Mouse (Mus musculus) liver, adult 2 months (tissue): Measurements from ENCODE around the gene Rxfp4. TPM values are rescaled to one million over a fixed set of nuclear protein-coding genes. Genes with fewer than 3 reads are reported as not detected.

Experiments
- DNase-seq: peaks from one replicate; pipeline ENCODE4 v3.0.0-alpha.2; 2011; ENCODE audit warnings: low read depth, low spot score; ENCODE audit errors: extremely low read depth
- H3K27ac ChIP-seq: fragments of 200-500 bp; replicated peaks from 2 replicates; pipeline ENCODE4 v1.5.1; 2012; ENCODE audit warnings: low read depth, mild to moderate bottlenecking, control low read depth, inconsistent platforms, low read length; ENCODE audit not compliant: insufficient read depth
- H3K27me3 ChIP-seq: fragments of 200-500 bp; 2 replicates; pipeline ENCODE4 v1.6.1; 2012; ENCODE audit warnings: mild to moderate bottlenecking, moderate library complexity, low read length, inconsistent platforms; ENCODE audit not compliant: control insufficient read depth, insufficient read depth
- H3K36me3 ChIP-seq: fragments of 200-500 bp; 2 replicates; pipeline ENCODE4 v1.6.1; 2012; ENCODE audit warnings: low read length, inconsistent platforms; ENCODE audit not compliant: control insufficient read depth, insufficient read depth
- H3K4me1 ChIP-seq: fragments of 200-500 bp; 2 replicates; pipeline ENCODE4 v1.6.1; 2011; ENCODE audit warnings: low read length; ENCODE audit not compliant: control insufficient read depth, insufficient read depth
- H3K4me3 ChIP-seq: fragments of 200-500 bp; 2 replicates; pipeline ENCODE4 v1.5.1; 2011; ENCODE audit warnings: low read depth, mild to moderate bottlenecking, control low read depth, low read length, moderate library complexity; ENCODE audit not compliant: insufficient read depth
- H3K79me2 ChIP-seq: fragments of 200-500 bp; 2 replicates; pipeline ENCODE4 v1.6.1; 2012; ENCODE audit warnings: inconsistent platforms, mild to moderate bottlenecking, low read length, moderate library complexity; ENCODE audit not compliant: control insufficient read depth, insufficient read depth
- H3K9ac ChIP-seq: fragments of 200-500 bp; 2 replicates; pipeline ENCODE4 v1.6.1; 2012; ENCODE audit warnings: low read depth, mild to moderate bottlenecking, control low read depth, inconsistent platforms, low read length
- CTCF ChIP-seq: fragments of 200-500 bp; IDR thresholded peaks from 2 replicates; pipeline ENCODE4 v1.5.1; 2011; ENCODE audit warnings: low read depth, low read length, control low read depth
- POLR2A ChIP-seq: fragments of 200-500 bp; IDR thresholded peaks from 2 replicates; pipeline ENCODE4 v1.6.1; 2011; ENCODE audit warnings: low read length, control low read depth; ENCODE audit not compliant: insufficient read depth; ENCODE audit errors: extremely low read depth
- WGBS: fragments of 180-500 bp; shearing (Covaris S2); methylation state at CpG from one replicate; pipeline ENCODE4 v1.1.7; 2018; 5-methylcytosine and 5-hydroxymethylcytosine counted together
- polyA plus RNA-seq: library from polyadenylated mRNA; depleted of rRNA; stranded (reverse); fragments of >200 nt; gene quantifications from 2 replicates; pipeline ENCODE4 v1.2.3, GENCODE M21; 2012; rRNA removed
- total RNA-seq: library from RNA; depleted of rRNA; stranded (reverse); fragments of >200 nt; gene quantifications from 2 replicates; pipeline ENCODE4 v1.2.3, GENCODE M21; 2014; rRNA removed

Rxfp4 gene
- not detected in 2 replicates for total RNA-seq
- not detected in 2 replicates for polyA plus RNA-seq

DNA sequence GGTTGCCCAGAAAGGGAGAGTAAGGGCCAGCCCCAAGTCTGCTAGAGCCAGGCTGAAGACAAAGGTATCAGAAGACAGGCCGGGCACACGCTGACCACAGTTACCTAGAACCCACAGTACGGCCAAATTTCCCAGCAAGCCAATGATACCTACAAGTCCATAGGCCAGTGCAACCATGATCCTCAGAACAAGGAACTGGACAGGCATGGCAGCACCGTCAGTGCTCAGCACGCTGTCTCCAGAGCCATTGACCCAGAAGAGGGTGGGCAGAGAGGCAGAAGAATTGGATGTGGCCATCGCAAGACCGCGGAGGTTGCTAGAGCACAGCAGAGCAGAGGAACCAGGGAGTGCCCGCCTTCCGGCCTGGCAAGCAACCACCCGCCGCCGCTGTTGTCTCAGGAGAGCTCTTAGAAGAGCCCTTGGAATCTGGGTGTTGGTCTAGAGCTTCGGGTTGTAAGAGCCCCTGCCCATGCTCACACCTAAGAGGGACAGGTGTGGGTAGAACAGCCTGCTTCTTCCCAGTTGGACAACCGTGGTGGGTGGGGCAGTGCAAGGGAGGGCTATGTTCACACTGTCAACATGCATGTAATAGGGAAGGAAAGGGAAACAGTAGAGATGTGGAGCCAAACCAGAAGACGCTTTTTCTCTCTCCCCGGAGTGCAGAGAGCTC is at the start of gene Rxfp4:
TSS of gene Rxfp4 (minus strand) at position 297 of the 670 bp plus-strand sequence.
- H3K79me2 ChIP-seq, result no peaks in the 10 kb centered on the region
- no peaks in the 10 kb centered on the region for H3K27me3 ChIP-seq
- WGBS, result 93% methylated on average over 17 of the region's 17 CpGs
- no peak within 1 kb of the TSS for H3K4me3 ChIP-seq
- H3K27ac ChIP-seq, result no peak within 1 kb of the TSS
- DNase-seq, result no peak
- TF ChIP-seq CTCF, result no peak
- no peak for TF ChIP-seq POLR2A
- no peak within 1 kb of the TSS for H3K9ac ChIP-seq
- no peaks in the 10 kb centered on the region for H3K4me1 ChIP-seq
- H3K36me3 ChIP-seq, result no peaks in the 10 kb centered on the region

GRCm38 (mm10) chr3:88701222-88701621 is 48.3 kb upstream of the Rxfp4 start:
- Histone ChIP-seq H3K27me3 (no peaks in the 10 kb centered on the region), H3K79me2 (peaks cover 3% of the 10 kb centered on the region; the same call in 1 of the 2 replicates), H3K27ac (no peak overlapping the region), H3K36me3 (peaks cover 85% of the 10 kb centered on the region), H3K4me3 (no peak overlapping the region), H3K4me1 (no peaks in the 10 kb centered on the region), H3K9ac (no peak overlapping the region)
- no peak for TF ChIP-seq CTCF
- TF ChIP-seq POLR2A, result no peak
- no peak for DNase-seq
- WGBS, result 73% methylated on average over 3 of the region's 3 CpGs

DNA sequence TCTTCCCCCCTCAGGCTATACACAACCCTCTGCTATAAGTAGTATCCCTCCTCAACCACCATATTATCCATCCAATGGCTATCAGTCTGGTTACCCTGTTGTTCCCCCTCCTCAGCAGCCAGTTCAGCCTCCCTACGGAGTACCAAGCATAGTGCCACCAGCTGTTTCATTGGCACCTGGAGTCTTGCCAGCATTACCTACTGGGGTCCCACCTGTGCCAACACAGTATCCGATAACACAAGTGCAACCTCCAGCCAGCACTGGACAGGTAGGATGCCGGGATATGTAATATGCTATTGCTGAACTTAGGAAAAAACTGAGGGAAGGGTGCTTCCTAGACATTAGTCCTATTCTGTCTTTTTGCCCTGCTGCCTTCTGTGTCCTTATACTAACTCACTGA is 47.3 kb upstream of the Rxfp4 start:
- no peak overlapping the region for H3K27ac ChIP-seq
- peaks cover 3% of the 10 kb centered on the region; the same call in 1 of the 2 replicates for H3K79me2 ChIP-seq
- 77% methylated on average over 3 of the region's 3 CpGs for WGBS
- no peak overlapping the region for H3K9ac ChIP-seq
- no peak for TF ChIP-seq CTCF
- peaks cover 87% of the 10 kb centered on the region for H3K36me3 ChIP-seq
- no peak for DNase-seq
- no peaks in the 10 kb centered on the region for H3K27me3 ChIP-seq
- H3K4me1 ChIP-seq, result no peaks in the 10 kb centered on the region
- no peak overlapping the region for H3K4me3 ChIP-seq

DNA sequence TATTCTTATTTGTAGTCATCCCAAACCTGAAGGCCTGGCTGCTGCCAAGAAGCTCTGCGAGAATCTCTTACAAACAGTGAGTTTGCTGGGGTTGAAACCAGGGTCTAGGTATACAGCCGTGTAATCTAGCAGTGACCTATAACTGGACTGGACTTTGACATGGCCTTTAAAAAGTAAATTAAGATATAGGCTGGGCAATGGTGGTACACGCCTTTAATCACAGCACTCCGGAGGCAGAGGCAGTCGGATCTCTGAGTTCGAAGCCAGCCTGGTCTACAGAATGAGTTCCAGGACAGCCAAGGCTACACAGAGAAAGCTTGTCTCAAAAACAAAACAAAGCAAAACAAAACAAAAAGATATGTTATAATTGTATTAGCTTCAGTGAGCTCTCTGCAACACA is 45.9 kb upstream of the Rxfp4 start:
- WGBS, result 90% methylated on average over 6 of the region's 6 CpGs
- TF ChIP-seq POLR2A (no peak), CTCF (no peak)

DNA sequence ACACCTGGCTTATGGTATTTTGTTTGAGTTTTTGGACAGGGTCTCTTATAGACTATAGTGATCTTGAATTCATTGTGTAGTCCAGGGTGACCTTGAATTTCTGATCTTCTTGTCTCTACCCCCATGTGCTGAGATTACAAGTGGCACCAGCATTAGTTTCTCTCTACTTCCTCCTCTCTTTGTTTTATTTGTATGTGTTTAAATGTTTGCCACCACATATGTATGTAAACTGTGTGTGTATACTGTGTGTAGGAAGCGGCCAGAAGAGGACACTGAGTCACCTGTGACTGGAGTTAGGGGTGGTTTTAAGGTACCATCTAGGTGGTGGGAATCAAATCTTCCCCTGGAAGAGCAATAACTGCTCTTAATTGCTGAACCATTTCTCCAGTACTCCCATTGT is 45.1 kb upstream of the Rxfp4 start:
- no peaks in the 10 kb centered on the region for H3K27me3 ChIP-seq
- TF ChIP-seq POLR2A, result no peak
- no peak for TF ChIP-seq CTCF
- peaks cover 90% of the 10 kb centered on the region for H3K36me3 ChIP-seq
- 100% methylated on average over 1 of the region's 1 CpGs for WGBS
- no peak overlapping the region for H3K9ac ChIP-seq
- H3K4me1 ChIP-seq, result no peaks in the 10 kb centered on the region
- H3K4me3 ChIP-seq, result no peak overlapping the region
- peaks cover 3% of the 10 kb centered on the region; the same call in 1 of the 2 replicates for H3K79me2 ChIP-seq
- H3K27ac ChIP-seq, result no peak overlapping the region
- DNase-seq, result no peak

More for the DNA sequence above, 45.9 kb upstream of the Rxfp4 start:
- no peak overlapping the region for H3K4me3 ChIP-seq
- H3K27me3 ChIP-seq, result no peaks in the 10 kb centered on the region
- H3K9ac ChIP-seq, result no peak overlapping the region
- H3K4me1 ChIP-seq, result no peaks in the 10 kb centered on the region
- no peak for DNase-seq
- H3K79me2 ChIP-seq, result peaks cover 3% of the 10 kb centered on the region; the same call in 1 of the 2 replicates
- no peak overlapping the region for H3K27ac ChIP-seq
- peaks cover 90% of the 10 kb centered on the region for H3K36me3 ChIP-seq

- TF ChIP-seq POLR2A, result no peak
- TF ChIP-seq CTCF, result no peak
Observed at GRCm38 (mm10) chr3:88695545-88695944, 42.6 kb upstream of the Rxfp4 start.

More at GRCm38 (mm10) chr3:88695545-88695944, 42.6 kb upstream of the Rxfp4 start:
- no peak overlapping the region for H3K27ac ChIP-seq
- H3K79me2 ChIP-seq, result peaks cover 3% of the 10 kb centered on the region; the same call in 1 of the 2 replicates
- peaks cover 90% of the 10 kb centered on the region for H3K36me3 ChIP-seq
- H3K4me3 ChIP-seq, result no peak overlapping the region
- H3K27me3 ChIP-seq, result no peaks in the 10 kb centered on the region
- no peak overlapping the region for H3K9ac ChIP-seq
- H3K4me1 ChIP-seq, result no peaks in the 10 kb centered on the region
- DNase-seq, result no peak
